Mouse (Mus musculus): ENCODE measurements around the gene Crmp1. TPM values are rescaled to one million over a fixed set of nuclear protein-coding genes. Genes with fewer than 3 reads are reported as not detected.
A peak's percentile ranks its signal among the peaks of the same experiment; 100 is the strongest.

The Crmp1 gene
- polyA plus RNA-seq, 1 experiment from 2014 or later: 37.1 TPM

GRCm38 (mm10) chr5:37290983-37291382 is 49.2 kb downstream of the Crmp1 start:
- 77% methylated on average over 9 of the region's 9 CpGs for WGBS

GRCm38 (mm10) chr5:37296717-37297116 is 55.0 kb downstream of the Crmp1 start:
- Histone ChIP-seq H3K4me3 (ENCODE audit: low read depth, low read length) (no peak overlapping the region), H3K4me1 (ENCODE audit: control insufficient read depth, insufficient read depth, low read length) (no peaks in the 10 kb centered on the region), H3K4me2 (ENCODE audit: low read depth, severe bottlenecking) (no peak overlapping the region), H3K27ac (replicated peaks; ENCODE audit: low read depth, low read length) (no peak overlapping the region), H3K36me3 (ENCODE audit: control insufficient read depth, insufficient read depth, low read length) (no peaks in the 10 kb centered on the region), H3K9ac (ENCODE audit: low read length) (no peak overlapping the region), H3K9me3 (ENCODE audit: control insufficient read depth, low read length) (no peaks in the 10 kb centered on the region), H3K27me3 (ENCODE audit: control insufficient read depth, insufficient read depth, low read length) (no peaks in the 10 kb centered on the region)
- DNase-seq (ENCODE audit: low spot score) (no peak), ATAC-seq (ENCODE audit: insufficient number of reproducible peaks, low FRiP score, low TSS enrichment, low read depth) (no peak)
- 84% methylated on average over 10 of the region's 10 CpGs for WGBS

More at GRCm38 (mm10) chr5:37290983-37291382, 49.2 kb downstream of the Crmp1 start:
- no peak overlapping the region for H3K9ac ChIP-seq (ENCODE audit: low read length)
- no peaks in the 10 kb centered on the region for H3K4me1 ChIP-seq (ENCODE audit: control insufficient read depth, insufficient read depth, low read length)
- no peak overlapping the region for H3K4me3 ChIP-seq (ENCODE audit: low read depth, low read length)
- no peaks in the 10 kb centered on the region for H3K9me3 ChIP-seq (ENCODE audit: control insufficient read depth, low read length)
- no peak overlapping the region for H3K4me2 ChIP-seq (ENCODE audit: low read depth, severe bottlenecking)
- DNase-seq (ENCODE audit: low spot score): peak; percentile 41
- no peaks in the 10 kb centered on the region for H3K27me3 ChIP-seq (ENCODE audit: control insufficient read depth, insufficient read depth, low read length)
- H3K27ac ChIP-seq (replicated peaks; ENCODE audit: low read depth, low read length): no peak overlapping the region
- H3K36me3 ChIP-seq (ENCODE audit: control insufficient read depth, insufficient read depth, low read length): no peaks in the 10 kb centered on the region
- ATAC-seq (ENCODE audit: insufficient number of reproducible peaks, low FRiP score, low TSS enrichment, low read depth): no peak

- no peaks in the 10 kb centered on the region for H3K27me3 ChIP-seq (ENCODE audit: control insufficient read depth, insufficient read depth, low read length)
- H3K27ac ChIP-seq (replicated peaks; ENCODE audit: low read depth, low read length): no peak overlapping the region
- H3K4me1 ChIP-seq (ENCODE audit: control insufficient read depth, insufficient read depth, low read length): no peaks in the 10 kb centered on the region
- no peaks in the 10 kb centered on the region for H3K36me3 ChIP-seq (ENCODE audit: control insufficient read depth, insufficient read depth, low read length)
- no peak overlapping the region for H3K4me3 ChIP-seq (ENCODE audit: low read depth, low read length)
- no peak overlapping the region for H3K9ac ChIP-seq (ENCODE audit: low read length)
- ATAC-seq (ENCODE audit: insufficient number of reproducible peaks, low FRiP score, low TSS enrichment, low read depth) (no peak), DNase-seq (ENCODE audit: low spot score) (peak; percentile 52)
- no peaks in the 10 kb centered on the region for H3K9me3 ChIP-seq (ENCODE audit: control insufficient read depth, low read length)
- H3K4me2 ChIP-seq (ENCODE audit: low read depth, severe bottlenecking): no peak overlapping the region
- 25% methylated on average over 7 of the region's 7 CpGs for WGBS
Measured at GRCm38 (mm10) chr5:37298370-37298769, 56.6 kb downstream of the Crmp1 start.

- H3K4me3 ChIP-seq (ENCODE audit: low read depth, low read length): no peak overlapping the region
- WGBS: 84% methylated on average over 9 of the region's 9 CpGs
Measured at GRCm38 (mm10) chr5:37310026-37310425, 68.3 kb downstream of the Crmp1 start.

GRCm38 (mm10) chr5:37312980-37313722 is 71.4 kb downstream of the Crmp1 start:
- DNase-seq (ENCODE audit: low spot score): no peak
- no peak overlapping the region for H3K4me3 ChIP-seq (ENCODE audit: low read depth, low read length)
- H3K4me2 ChIP-seq (ENCODE audit: low read depth, severe bottlenecking): no peak overlapping the region
- ATAC-seq (ENCODE audit: insufficient number of reproducible peaks, low FRiP score, low TSS enrichment, low read depth): no peak
- WGBS: 86% methylated on average over 12 of the region's 12 CpGs
- no peak overlapping the region for H3K9ac ChIP-seq (ENCODE audit: low read length)
- H3K9me3 ChIP-seq (ENCODE audit: control insufficient read depth, low read length): no peaks in the 10 kb centered on the region
- H3K27me3 ChIP-seq (ENCODE audit: control insufficient read depth, insufficient read depth, low read length): no peaks in the 10 kb centered on the region
- peaks cover 17% of the 10 kb centered on the region; the same call in 1 of the 2 replicates for H3K36me3 ChIP-seq (ENCODE audit: control insufficient read depth, insufficient read depth, low read length)
- no peaks in the 10 kb centered on the region for H3K4me1 ChIP-seq (ENCODE audit: control insufficient read depth, insufficient read depth, low read length)
- no peak overlapping the region for H3K27ac ChIP-seq (replicated peaks; ENCODE audit: low read depth, low read length)

More at GRCm38 (mm10) chr5:37310026-37310425, 68.3 kb downstream of the Crmp1 start:
- Histone ChIP-seq H3K9me3 (ENCODE audit: control insufficient read depth, low read length) (no peaks in the 10 kb centered on the region), H3K27me3 (ENCODE audit: control insufficient read depth, insufficient read depth, low read length) (no peaks in the 10 kb centered on the region), H3K4me1 (ENCODE audit: control insufficient read depth, insufficient read depth, low read length) (no peaks in the 10 kb centered on the region), H3K4me2 (ENCODE audit: low read depth, severe bottlenecking) (no peak overlapping the region), H3K36me3 (ENCODE audit: control insufficient read depth, insufficient read depth, low read length) (peaks cover 9% of the 10 kb centered on the region; the same call in 1 of the 2 replicates), H3K9ac (ENCODE audit: low read length) (no peak overlapping the region), H3K27ac (replicated peaks; ENCODE audit: low read depth, low read length) (no peak overlapping the region)
- no peak for ATAC-seq (ENCODE audit: insufficient number of reproducible peaks, low FRiP score, low TSS enrichment, low read depth)
- DNase-seq (ENCODE audit: low spot score): no peak

- WGBS: 91% methylated on average over 6 of the region's 6 CpGs
- no peak for DNase-seq (ENCODE audit: low spot score)
Measured at GRCm38 (mm10) chr5:37318715-37319114, 77.0 kb downstream of the Crmp1 start.

GRCm38 (mm10) chr5:37320174-37320573 is 78.4 kb downstream of the Crmp1 start:
- no peak overlapping the region for H3K27ac ChIP-seq (replicated peaks; ENCODE audit: low read depth, low read length)
- H3K9me3 ChIP-seq (ENCODE audit: control insufficient read depth, low read length): no peaks in the 10 kb centered on the region
- H3K9ac ChIP-seq (ENCODE audit: low read length): no peak overlapping the region
- DNase-seq (ENCODE audit: low spot score): no peak
- WGBS: 77% methylated on average over 3 of the region's 3 CpGs
- no peaks in the 10 kb centered on the region for H3K27me3 ChIP-seq (ENCODE audit: control insufficient read depth, insufficient read depth, low read length)
- H3K4me1 ChIP-seq (ENCODE audit: control insufficient read depth, insufficient read depth, low read length): no peaks in the 10 kb centered on the region
- peaks cover 13% of the 10 kb centered on the region; the same call in 1 of the 2 replicates for H3K36me3 ChIP-seq (ENCODE audit: control insufficient read depth, insufficient read depth, low read length)
- no peak overlapping the region for H3K4me2 ChIP-seq (ENCODE audit: low read depth, severe bottlenecking)
- H3K4me3 ChIP-seq (ENCODE audit: low read depth, low read length): no peak overlapping the region
- no peak for ATAC-seq (ENCODE audit: insufficient number of reproducible peaks, low FRiP score, low TSS enrichment, low read depth)

More at GRCm38 (mm10) chr5:37318715-37319114, 77.0 kb downstream of the Crmp1 start:
- no peaks in the 10 kb centered on the region for H3K4me1 ChIP-seq (ENCODE audit: control insufficient read depth, insufficient read depth, low read length)
- H3K9me3 ChIP-seq (ENCODE audit: control insufficient read depth, low read length): no peaks in the 10 kb centered on the region
- H3K27ac ChIP-seq (replicated peaks; ENCODE audit: low read depth, low read length): no peak overlapping the region
- no peaks in the 10 kb centered on the region for H3K27me3 ChIP-seq (ENCODE audit: control insufficient read depth, insufficient read depth, low read length)
- no peak overlapping the region for H3K4me3 ChIP-seq (ENCODE audit: low read depth, low read length)
- ATAC-seq (ENCODE audit: insufficient number of reproducible peaks, low FRiP score, low TSS enrichment, low read depth): no peak
- H3K9ac ChIP-seq (ENCODE audit: low read length): no peak overlapping the region
- H3K4me2 ChIP-seq (ENCODE audit: low read depth, severe bottlenecking): no peak overlapping the region
- peaks cover 11% of the 10 kb centered on the region; the same call in 1 of the 2 replicates for H3K36me3 ChIP-seq (ENCODE audit: control insufficient read depth, insufficient read depth, low read length)

- peaks cover 7% of the 10 kb centered on the region; the same call in 1 of the 2 replicates for H3K36me3 ChIP-seq (ENCODE audit: control insufficient read depth, insufficient read depth, low read length)
- H3K27ac ChIP-seq (replicated peaks; ENCODE audit: low read depth, low read length): no peak overlapping the region
- H3K9ac ChIP-seq (ENCODE audit: low read length): no peak overlapping the region
- WGBS: 93% methylated on average over 4 of the region's 4 CpGs
- H3K4me1 ChIP-seq (ENCODE audit: control insufficient read depth, insufficient read depth, low read length): no peaks in the 10 kb centered on the region
- H3K9me3 ChIP-seq (ENCODE audit: control insufficient read depth, low read length): no peaks in the 10 kb centered on the region
- ATAC-seq (ENCODE audit: insufficient number of reproducible peaks, low FRiP score, low TSS enrichment, low read depth) (no peak), DNase-seq (ENCODE audit: low spot score) (no peak)
- H3K4me2 ChIP-seq (ENCODE audit: low read depth, severe bottlenecking): no peak overlapping the region
- H3K4me3 ChIP-seq (ENCODE audit: low read depth, low read length): no peak overlapping the region
- H3K27me3 ChIP-seq (ENCODE audit: control insufficient read depth, insufficient read depth, low read length): no peaks in the 10 kb centered on the region
Measured at GRCm38 (mm10) chr5:37320761-37321160, 79.0 kb downstream of the Crmp1 start.

Data from limb, embryonic 11.5 days (tissue).